Mouse (Mus musculus) left cerebral cortex, adult 11 months (tissue): ENCODE results near the gene Fnbp1.
A peak's percentile ranks its signal among the peaks of the same experiment; 100 is the strongest.

Experiments
- DNase-seq: peaks from one replicate; pipeline ENCODE4 v3.0.0; 2022; ENCODE audit warnings: low spot score

Gene Fnbp1

GRCm38 (mm10) chr2:31096119-31096518, 45.7 kb downstream of the Fnbp1 start:
- DNase-seq: no peak

GRCm38 (mm10) chr2:31094565-31094964, 47.2 kb downstream of the Fnbp1 start:
- no peak for DNase-seq

- no peak for DNase-seq
Measured at GRCm38 (mm10) chr2:31092939-31093338, 48.9 kb downstream of the Fnbp1 start.

- no peak for DNase-seq
Measured at GRCm38 (mm10) chr2:31091182-31091581, 50.6 kb downstream of the Fnbp1 start.

- DNase-seq: no peak
Measured at GRCm38 (mm10) chr2:31089607-31090006, 52.2 kb downstream of the Fnbp1 start.

GRCm38 (mm10) chr2:31088871-31089270, 52.9 kb downstream of the Fnbp1 start:
- no peak for DNase-seq

- DNase-seq: peak; percentile 57
Measured at GRCm38 (mm10) chr2:31087663-31088661, 53.8 kb downstream of the Fnbp1 start.

GRCm38 (mm10) chr2:31087085-31087484, 54.7 kb downstream of the Fnbp1 start:
- no peak for DNase-seq

GRCm38 (mm10) chr2:31086543-31086942, 55.3 kb downstream of the Fnbp1 start:
- DNase-seq: no peak

GRCm38 (mm10) chr2:31084169-31084850, 57.5 kb downstream of the Fnbp1 start:
- no peak for DNase-seq

- no peak for DNase-seq
Measured at GRCm38 (mm10) chr2:31083372-31083771, 58.4 kb downstream of the Fnbp1 start.

GRCm38 (mm10) chr2:31082639-31083038, 59.2 kb downstream of the Fnbp1 start:
- no peak for DNase-seq

- no peak for DNase-seq
Measured at GRCm38 (mm10) chr2:31081349-31081748, 60.5 kb downstream of the Fnbp1 start.

GRCm38 (mm10) chr2:31079117-31079516, 62.7 kb downstream of the Fnbp1 start:
- DNase-seq: no peak

- DNase-seq: no peak
Measured at GRCm38 (mm10) chr2:31077574-31077973, 64.2 kb downstream of the Fnbp1 start.

GRCm38 (mm10) chr2:31076351-31077140, 65.3 kb downstream of the Fnbp1 start:
- no peak for DNase-seq

- no peak for DNase-seq
Measured at GRCm38 (mm10) chr2:31075836-31076235, 66.0 kb downstream of the Fnbp1 start.

GRCm38 (mm10) chr2:31075168-31075567, 66.6 kb downstream of the Fnbp1 start:
- no peak for DNase-seq

GRCm38 (mm10) chr2:31069506-31069905, 72.3 kb downstream of the Fnbp1 start:
- DNase-seq: no peak

- no peak for DNase-seq
Measured at GRCm38 (mm10) chr2:31069114-31069445, 72.7 kb downstream of the Fnbp1 start.

- DNase-seq: peak; percentile 64
Measured at GRCm38 (mm10) chr2:31068246-31069113, 73.3 kb downstream of the Fnbp1 start.
